Mouse (Mus musculus): ENCODE data around the gene Nxf1.

Nxf1 gene

DNA sequence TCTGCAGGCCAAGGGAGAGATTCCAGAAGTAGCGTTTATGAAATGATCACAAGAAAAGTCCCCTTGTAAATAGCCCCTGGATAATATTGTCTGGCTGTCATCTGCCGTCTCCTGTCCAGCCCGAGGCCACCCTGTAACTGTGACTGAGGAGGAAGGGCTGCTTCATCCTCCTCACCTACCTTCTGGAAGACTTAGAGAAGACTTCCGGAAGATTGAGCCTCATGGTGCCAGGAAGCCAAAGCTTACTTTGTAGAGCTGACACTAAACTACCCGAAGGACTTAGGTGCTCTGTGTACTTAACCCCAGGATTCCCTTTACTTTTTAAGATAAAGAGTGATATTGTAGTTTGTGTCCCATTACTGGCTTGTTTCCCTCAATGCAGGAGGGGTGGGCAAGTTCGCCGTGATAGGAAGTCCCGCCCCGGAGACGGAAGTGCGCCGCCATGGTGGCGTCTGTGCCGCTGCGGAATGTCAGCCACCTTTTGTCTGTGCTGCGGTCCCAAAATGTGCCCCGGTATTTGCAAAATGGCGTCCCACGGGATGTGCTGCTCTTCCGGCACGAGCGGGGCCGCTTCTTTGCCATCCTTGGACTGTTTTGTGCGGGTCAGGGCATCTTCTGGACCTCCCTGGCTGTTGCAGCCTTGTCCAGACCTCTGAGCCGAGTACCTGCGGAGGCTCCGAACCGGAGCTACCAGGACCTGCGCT, 13.8 kb downstream of the Nxf1 start, which contains the start of gene Tmem223:
Gene Tmem223, plus strand, starts transcription at position 430 of the 704 bp plus-strand sequence.
- peak; percentile 53 for DNase-seq (ENCODE audit: low spot score)

DNA sequence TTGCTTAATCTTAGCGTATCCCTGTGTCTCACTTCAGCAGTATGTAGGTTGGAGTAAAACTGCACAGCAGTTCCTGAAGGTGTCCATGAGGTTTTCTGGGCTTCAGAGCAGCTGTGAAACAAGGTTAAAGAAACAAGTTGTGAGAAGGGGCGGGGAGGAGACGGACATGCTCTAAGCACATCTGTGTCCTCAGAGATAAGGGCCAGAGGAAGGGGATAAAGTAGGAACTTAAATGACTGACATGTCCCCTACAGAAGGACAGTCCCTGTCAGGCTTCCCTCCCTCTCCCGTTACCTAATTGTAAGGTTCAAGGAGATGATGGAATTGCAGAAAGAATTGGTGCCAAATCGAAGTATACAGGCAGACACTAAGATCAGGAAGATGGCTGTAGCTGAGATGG, 16.1 kb downstream of the Nxf1 start:
- no peak for DNase-seq (ENCODE audit: low spot score)

GRCm38 (mm10) chr19:8773409-8773808, 16.5 kb downstream of the Nxf1 start:
- no peak for DNase-seq (ENCODE audit: low spot score)

- DNase-seq (ENCODE audit: low spot score) = peak; percentile 96
Observed at GRCm38 (mm10) chr19:8774086-8774835, 17.4 kb downstream of the Nxf1 start, which contains the start of gene Tmem179b. Tmem179b (minus strand) TSS chr19:8774467.

DNA sequence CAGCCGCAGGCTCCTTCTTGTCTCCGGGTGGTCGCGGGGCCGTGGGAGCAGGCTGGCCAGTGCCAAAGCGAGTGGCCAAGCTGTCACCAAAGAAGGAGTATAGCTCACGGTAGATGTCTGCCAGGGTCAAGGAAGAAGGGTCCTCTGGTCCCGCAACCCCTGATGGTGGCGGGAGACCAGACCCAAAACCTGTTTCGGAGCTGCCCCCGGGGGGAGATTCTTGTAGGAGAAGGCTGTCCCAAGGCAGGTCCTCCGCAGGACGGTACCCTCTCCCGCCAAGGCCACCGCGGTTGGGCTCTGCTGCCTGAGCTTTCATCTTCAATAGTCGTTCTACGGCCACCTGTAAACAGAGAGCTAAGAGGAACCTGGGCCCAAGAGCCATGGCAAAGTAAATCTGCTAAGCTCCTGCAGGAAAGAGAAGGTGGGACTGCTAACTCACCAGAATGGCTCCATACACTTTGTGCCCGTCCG, 18.1 kb downstream of the Nxf1 start:
- DNase-seq (ENCODE audit: low spot score) = peak; percentile 30

DNA sequence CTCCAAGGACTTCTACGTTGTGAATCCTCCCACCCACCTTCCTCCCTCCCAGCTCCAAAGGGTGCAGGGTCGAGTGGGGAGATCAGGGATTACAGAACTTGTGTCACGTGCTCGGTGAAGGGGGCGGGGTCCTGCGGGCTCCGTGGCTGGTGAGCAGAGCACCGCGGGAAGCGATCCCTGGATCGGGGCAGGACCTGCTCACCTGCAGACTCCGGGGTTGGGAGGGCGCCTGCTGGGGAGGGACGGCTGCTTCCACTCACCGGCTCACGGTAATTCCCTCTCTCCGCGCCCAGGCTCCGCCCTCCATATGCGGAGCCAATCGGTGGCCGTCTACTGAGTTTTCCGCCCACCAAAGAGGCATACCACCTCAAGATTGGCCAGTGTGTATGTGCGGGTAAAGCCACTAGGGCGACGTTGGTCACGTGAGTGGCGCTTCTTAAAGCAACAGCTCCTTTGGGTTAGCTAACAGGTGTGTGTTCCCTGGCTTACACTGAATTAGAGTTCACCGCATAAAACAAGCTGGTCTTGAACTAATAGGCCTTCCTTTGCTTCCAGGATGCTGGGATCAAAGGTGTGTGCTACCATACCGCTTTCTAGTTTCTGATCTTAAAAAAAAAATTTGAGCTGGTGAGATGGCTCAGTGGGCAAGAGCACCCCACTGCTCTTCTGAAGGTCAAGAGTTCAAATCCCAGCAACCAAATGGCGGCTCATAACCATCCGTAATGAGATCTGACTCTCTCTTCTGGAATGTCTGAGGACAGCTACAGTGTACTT, 29.3 kb downstream of the Nxf1 start, which contains the start of gene Taf6l:
Gene Taf6l, minus strand, starts transcription at position 410 of the 774 bp plus-strand sequence.
- DNase-seq (ENCODE audit: low spot score) = peak; percentile 57

DNA sequence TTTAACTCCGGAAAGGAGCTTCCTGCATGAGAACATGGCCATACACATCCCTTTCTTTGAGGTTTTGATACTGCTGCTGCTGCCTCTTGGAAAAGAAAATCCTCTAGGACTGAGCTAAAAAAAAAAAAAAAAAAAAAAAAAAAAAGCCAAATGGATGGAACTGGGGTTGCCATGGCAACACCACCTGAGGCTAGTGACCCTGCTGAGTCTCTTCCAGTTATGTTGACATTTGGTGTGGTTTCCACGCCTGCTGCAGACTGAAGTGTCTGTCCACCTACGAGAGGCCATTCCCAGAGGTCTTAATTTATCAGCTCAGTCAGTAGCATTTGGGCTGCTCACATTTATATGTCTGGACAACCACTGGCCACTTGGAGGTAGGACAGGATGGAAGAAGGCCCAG, 31.6 kb downstream of the Nxf1 start:
- DNase-seq (ENCODE audit: low spot score) = no peak

DNA sequence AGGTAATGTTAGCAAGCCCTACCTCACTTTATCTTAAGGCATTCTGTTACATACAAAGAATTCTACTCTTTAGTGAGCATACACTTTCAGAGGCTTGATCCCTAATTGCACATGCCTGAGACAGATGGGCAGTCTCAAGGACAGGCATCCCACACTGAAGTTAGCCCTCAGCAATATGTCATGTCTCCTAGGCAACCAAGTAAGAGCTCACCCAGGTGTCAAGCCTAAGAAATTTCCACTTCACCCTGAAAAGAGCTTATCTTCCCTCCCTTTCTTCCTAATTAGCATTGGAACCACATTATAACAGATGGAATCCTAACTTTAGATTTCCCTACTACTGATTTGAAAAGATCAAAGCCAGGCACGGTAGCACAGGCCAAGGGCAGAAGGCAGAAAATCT, 32.3 kb downstream of the Nxf1 start:
- no peak for DNase-seq (ENCODE audit: low spot score)

DNA sequence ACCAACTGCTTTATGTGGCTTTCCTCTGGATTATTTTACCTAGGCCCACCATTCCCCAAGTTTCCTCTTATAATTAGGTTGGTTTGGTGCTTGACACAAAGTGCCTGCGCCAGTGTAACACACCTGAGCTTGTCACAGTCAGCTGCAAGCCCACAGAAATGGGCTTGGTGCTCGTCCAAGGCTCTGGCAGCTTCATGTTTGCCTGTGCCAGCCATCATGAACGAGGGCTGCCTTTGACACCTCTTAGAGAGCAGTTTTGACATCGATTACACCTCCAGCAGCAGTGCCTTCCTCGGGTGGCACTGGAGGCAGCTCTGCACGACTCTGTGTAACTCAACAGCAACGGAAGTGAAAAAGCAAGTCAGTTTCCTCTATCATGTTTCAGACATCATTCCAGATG, 33.3 kb downstream of the Nxf1 start:
- no peak for DNase-seq (ENCODE audit: low spot score)

- peak; percentile 68 for DNase-seq (ENCODE audit: low spot score)
Observed at GRCm38 (mm10) chr19:8798264-8798946, 41.5 kb downstream of the Nxf1 start, which contains the start of gene Polr2g. Polr2g (minus strand) TSS chr19:8798577.

- DNase-seq (ENCODE audit: low spot score) = no peak
Observed at GRCm38 (mm10) chr19:8798947-8799315, 42.1 kb downstream of the Nxf1 start.

GRCm38 (mm10) chr19:8802130-8802821, 45.4 kb downstream of the Nxf1 start, which contains the start of gene Zbtb3:
Zbtb3 (plus strand) TSS chr19:8802555.
- peak; percentile 65 for DNase-seq (ENCODE audit: low spot score)

DNA sequence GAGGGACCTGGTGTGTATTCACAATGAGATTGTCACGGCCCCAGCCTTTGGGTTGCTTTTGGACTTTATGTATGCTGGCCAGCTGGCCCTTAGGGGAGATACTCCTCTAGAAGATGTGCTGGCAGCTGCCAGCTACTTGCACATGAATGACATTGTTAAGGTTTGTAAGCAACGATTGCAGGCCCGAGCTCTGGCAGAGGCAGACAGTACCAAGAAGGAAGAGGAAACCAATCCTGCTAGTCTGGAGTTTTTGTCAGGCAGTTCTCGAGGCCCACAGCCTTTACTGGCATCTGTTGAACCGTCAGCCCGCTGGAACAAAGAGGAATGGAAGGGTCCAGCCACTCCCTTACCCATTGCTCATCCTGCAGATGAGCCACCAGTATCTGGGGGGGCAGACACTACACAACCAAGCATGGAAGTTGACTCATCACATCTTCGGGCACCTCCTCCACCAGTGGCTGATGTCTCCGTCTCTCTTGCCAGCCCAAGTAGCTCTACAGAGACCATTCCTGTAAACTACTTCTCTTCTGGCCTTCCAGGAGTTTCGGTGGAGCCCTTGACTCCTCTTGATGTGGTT, 46.4 kb downstream of the Nxf1 start:
- no peak for DNase-seq (ENCODE audit: low spot score)

DNA sequence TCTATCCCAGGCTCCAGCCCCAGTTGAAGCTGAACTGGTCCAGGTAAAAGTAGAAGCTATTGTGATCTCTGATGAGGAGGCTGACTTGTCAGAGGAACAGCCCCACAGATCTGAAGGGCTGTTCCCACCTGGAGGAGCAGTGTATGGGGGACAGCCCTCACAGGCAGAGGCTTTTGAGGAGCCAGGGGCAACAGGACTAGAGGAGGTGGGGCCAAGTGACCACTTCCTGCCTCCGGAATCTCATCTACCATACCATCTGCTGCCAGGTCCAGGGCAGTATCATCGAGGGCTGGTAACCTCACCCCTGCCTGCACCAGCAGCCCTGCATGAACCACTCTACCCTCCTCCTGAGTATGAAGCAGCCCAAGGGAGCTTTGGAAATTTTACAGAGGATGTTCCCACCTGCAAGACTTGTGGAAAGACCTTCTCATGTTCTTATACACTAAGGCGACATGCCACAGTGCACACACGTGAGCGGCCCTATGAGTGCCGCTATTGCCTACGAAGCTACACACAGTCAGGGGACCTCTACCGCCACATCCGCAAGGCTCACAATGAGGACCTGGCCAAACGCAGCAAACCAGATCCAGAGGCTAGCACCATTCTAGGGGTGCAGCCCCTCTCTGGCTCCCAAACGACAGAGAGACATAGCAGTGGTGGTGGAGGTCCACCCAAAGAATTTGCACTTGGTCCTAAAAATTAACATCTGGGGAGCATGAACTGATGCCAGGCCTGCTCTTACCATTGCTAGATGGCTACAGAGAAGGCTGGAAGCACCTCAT, 47.2 kb downstream of the Nxf1 start:
- DNase-seq (ENCODE audit: low spot score) = no peak

DNA sequence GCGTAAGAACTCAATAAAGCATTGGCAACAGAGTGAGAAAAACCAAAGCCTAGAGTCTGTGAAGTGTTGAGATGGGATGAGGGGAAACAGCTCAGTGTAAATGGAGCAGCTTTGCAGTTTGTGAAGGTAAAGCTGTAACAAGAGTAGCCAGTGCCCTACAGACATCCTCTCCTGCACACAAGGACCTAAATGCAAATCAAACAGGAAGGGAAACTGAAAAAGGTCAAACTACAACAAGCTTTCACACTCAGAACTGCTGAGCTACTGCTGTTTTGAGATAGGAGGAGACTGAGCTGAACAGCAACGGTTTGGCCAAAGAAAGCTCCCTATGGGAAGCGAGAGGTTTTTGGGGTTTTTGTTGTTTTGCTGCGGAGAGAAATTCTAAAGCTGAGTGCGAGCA, 49.9 kb downstream of the Nxf1 start:
- DNase-seq (ENCODE audit: low spot score) = no peak

- no peak for DNase-seq (ENCODE audit: low spot score)
Observed at GRCm38 (mm10) chr19:8815812-8816211, 58.9 kb downstream of the Nxf1 start.

- DNase-seq (ENCODE audit: low spot score) = no peak
Observed at GRCm38 (mm10) chr19:8817001-8817400, 60.1 kb downstream of the Nxf1 start.

DNA sequence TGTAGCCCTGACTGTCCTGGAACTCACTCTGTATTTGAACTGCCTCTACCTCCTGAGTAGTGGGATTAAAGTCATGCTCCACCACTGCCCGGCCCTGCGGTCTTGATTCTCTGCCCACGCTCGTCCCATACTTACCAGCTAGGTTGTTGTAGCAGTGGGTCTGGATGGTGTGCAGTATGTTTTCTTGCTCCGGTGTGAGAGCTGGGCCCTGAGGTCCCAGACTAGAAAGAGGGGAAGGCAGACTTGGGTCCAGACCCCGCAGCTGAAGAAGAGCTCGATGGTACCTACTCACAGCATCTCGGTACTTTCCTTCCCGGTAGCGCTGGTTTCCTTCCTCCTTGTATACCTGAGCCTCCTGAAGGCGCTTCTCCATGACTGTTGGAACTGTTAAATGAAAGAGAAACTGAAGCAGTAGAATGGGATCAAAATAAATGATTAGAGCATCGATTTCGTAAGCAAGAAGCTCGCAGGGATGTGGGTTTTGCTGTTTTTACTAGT, 61.5 kb downstream of the Nxf1 start:
- DNase-seq (ENCODE audit: low spot score) = no peak

DNA sequence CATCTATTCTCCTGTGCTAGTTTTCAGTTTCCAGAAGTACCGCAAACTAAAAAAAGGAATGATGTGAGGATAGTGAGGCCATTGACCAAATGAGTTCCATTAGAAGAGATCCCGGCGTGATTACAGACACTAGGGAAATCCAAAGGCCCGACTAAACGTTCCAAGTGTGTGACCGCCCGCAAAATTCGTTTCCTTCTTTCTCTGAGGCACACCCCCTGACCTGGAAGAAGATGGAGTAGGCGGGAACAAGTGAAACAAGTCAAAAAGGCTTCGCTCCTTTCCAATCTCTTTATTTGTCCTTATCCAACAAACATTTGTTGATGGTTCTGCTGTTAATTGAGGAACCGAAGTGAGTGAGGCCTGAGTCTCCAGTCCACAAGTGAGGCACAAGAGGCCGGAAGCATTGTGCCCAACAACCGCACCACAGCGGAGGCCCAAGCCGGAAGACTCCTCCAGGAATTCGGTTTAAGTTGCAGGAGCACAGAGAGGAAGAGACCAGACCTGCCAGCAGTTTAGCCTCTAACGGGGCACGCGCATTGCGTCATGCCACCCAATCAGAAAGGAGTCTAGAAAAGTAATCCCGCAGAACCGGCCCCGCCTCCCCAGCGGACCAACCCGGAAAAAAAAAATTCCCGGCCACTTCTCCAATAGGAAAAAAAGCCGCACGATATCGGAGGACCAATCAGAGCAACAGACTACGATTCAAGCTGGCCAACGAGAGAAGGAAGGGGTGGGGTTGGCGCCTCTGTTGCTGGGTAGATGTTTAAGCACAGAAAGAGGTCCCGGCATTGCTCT, 62.1 kb downstream of the Nxf1 start, which contains the start of gene Ttc9c:
Gene Ttc9c, minus strand, starts transcription at position 533 of the 795 bp plus-strand sequence.
- peak; percentile 81 for DNase-seq (ENCODE audit: low spot score)
